Mouse (Mus musculus): Measurements from ENCODE around the gene Gm3127.
"Not testable (repeated sequence)": the region's sequence is repeated elsewhere in the genome, so short reads cannot be mapped to it uniquely, and the experiment has no call there.

Gm3127 gene

DNA sequence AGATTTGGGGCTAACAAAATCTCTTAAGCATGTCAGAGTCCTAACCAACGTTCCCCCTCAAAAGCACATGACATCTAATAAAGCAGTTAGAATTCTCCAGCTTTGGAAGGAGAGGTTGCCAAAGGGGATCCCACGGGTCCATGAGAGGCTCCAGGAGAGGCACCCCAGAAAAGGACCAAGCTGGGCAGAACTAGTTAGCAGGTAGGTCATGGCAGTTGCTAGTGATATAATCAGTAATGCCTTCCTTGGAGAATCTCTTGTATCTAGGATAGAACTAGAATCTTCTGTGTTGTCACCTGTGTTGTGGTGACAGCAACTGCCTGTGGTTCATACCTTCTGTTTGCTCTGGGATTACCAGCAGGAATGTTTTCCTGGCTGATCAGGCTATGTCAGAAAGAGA is at the start of gene Gm3127:
Gm3127 (plus strand) TSS at position 301 of the 400 bp plus-strand sequence.
- DNase-seq (ENCODE audit: low spot score), result not testable (repeated sequence)

GRCm38 (mm10) chr14:4141646-4142045 is 23.2 kb upstream of the Gm3127 start:
- DNase-seq (ENCODE audit: low spot score), result not testable (repeated sequence)

GRCm38 (mm10) chr14:4182030-4182429 is 17.2 kb downstream of the Gm3127 start:
- DNase-seq (ENCODE audit: low spot score), result not testable (repeated sequence)

- not testable (repeated sequence) for DNase-seq (ENCODE audit: low spot score)
Observed at GRCm38 (mm10) chr14:4182491-4183210, 17.8 kb downstream of the Gm3127 start, which contains the start of gene Gm2974. TSS of gene Gm2974 (plus strand) at chr14:4182576.

DNA sequence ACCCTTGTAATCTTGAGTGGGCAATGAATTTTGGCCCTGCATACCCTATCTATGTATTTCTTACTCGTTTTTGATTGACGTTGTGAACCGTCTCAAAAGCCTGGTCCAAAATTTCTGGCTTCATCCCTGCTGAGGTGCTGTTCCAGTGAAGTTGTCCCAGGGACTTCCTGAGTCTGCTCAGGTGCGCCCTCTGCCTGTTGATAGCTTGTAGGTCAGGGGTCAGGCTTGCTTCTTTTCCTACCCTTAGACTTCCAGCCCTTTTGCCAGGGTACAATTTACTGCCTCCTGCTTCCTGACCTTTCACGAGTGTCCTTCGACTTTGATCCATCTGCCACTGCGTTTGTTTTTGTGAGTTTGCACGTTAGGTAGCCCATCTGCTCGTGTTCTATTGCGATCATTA is 18.5 kb downstream of the Gm3127 start:
- not testable (repeated sequence) for DNase-seq (ENCODE audit: low spot score)
